Mouse (Mus musculus): Measurements from ENCODE around the gene Csnk2a1. TPM values are rescaled to one million over a fixed set of nuclear protein-coding genes. Genes with fewer than 3 reads are reported as not detected.

Gene Csnk2a1
- polyA plus RNA-seq, 1 experiment from 2014 or later = 62.4 TPM

GRCm38 (mm10) chr2:152292475-152292874 lies 65.8 kb downstream of the Csnk2a1 start:
- WGBS = 59% methylated on average over 2 of the region's 2 CpGs
- no peak for ATAC-seq
- no peak for DNase-seq (ENCODE audit: low spot score)
- no peak overlapping the region for H3K4me2 ChIP-seq (replicated peaks; ENCODE audit: low read depth, low read length)
- peaks cover 12% of the 10 kb centered on the region for H3K4me1 ChIP-seq (ENCODE audit: insufficient read depth, low read depth, low read length)
- TF ChIP-seq EP300 (IDR thresholded peaks at IDR 0.05) (no peak), CTCF (IDR thresholded peaks at IDR 0.05) (no peak)
- no peak overlapping the region for H3K27ac ChIP-seq (ENCODE audit: low read length)
- H3K9ac ChIP-seq (replicated peaks; ENCODE audit: low read depth) = no peak overlapping the region
- H3K4me3 ChIP-seq (ENCODE audit: low read depth, low read length) = no peak overlapping the region
- no peaks in the 10 kb centered on the region for H3K9me3 ChIP-seq (ENCODE audit: low read length)
- no peaks in the 10 kb centered on the region for H3K36me3 ChIP-seq (ENCODE audit: insufficient read depth, low read length)
- no peaks in the 10 kb centered on the region for H3K27me3 ChIP-seq (replicated peaks; ENCODE audit: insufficient read depth, low read length)

DNA sequence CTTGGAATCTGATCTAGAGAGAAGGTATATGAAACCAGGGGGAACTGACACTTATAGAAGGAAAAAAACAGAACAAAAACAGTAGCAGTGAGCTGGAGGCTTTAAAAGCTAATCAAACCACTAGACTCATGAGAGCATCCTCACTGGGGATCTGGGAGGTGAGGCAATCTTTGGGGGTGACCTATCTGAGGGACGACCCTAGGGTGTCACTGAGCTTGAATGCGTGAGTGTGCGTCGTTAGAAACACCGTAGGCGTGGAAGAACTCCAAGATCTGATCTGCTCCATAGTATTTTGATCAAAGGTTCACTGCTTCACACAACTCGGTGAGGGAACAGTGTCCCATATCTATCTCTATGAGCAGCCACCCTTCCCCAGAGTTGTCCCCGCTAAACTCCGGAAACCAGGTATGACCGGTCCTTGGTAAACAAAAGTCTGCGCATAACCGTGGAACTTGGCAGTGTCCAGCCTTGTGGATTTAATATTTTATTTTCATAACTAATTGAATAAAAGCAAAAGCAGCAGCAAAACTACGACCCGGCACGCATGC lies 66.6 kb downstream of the Csnk2a1 start:
- Histone ChIP-seq H3K9me3 (ENCODE audit: low read length) (no peaks in the 10 kb centered on the region), H3K4me1 (ENCODE audit: insufficient read depth, low read depth, low read length) (peaks cover 13% of the 10 kb centered on the region), H3K4me2 (replicated peaks; ENCODE audit: low read depth, low read length) (peak overlapping the region; percentile 72), H3K27me3 (replicated peaks; ENCODE audit: insufficient read depth, low read length) (no peaks in the 10 kb centered on the region), H3K36me3 (ENCODE audit: insufficient read depth, low read length) (no peaks in the 10 kb centered on the region), H3K9ac (replicated peaks; ENCODE audit: low read depth) (peak overlapping the region; percentile 90; the same call in 1 of the 2 replicates), H3K4me3 (ENCODE audit: low read depth, low read length) (peak overlapping the region; percentile 87), H3K27ac (ENCODE audit: low read length) (no peak overlapping the region)
- TF ChIP-seq EP300 (IDR thresholded peaks at IDR 0.05) (no peak), CTCF (IDR thresholded peaks at IDR 0.05) (no peak)
- DNase-seq (ENCODE audit: low spot score) (peak; percentile 9), ATAC-seq (peak; percentile 7)
- WGBS = under 1% methylated on average over 15 of the region's 15 CpGs

DNA sequence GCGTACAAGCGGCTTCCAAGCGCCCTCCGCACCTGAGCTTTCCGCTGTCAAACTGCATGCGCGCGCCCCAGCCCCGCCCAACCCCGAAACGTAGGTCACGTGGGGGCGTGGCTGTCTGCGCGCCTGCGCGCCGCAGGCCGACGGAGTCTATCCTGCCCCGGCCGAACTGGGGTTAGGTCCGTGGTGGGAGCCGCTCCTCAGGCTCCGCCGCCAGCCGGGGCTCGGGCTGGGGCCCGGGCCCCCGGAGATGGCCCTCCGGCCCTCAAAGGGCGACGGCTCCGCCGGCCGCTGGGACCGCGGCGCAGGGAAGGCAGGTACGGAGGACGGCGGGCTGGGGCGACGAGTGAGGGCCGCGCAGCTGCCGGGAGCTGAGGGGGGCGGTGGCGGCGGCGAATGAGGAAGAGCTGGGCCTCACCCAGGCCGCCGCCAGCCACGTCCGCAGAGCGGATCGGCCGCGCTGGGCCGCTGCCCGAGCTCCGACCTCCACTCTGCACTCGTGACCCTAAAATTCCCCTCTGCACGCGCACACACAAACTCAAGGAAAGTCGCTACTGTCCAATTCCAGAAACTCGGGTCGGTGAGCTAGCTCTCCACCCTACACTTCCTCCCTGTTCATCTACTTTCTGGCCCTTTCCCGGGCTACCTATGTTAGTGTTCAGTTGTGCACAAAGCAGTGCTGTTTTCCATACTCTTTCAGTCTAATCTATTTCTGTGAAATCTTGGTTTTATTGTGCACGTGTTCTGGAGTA lies 67.3 kb downstream of the Csnk2a1 start, which contains the start of gene Tbc1d20:
Gene Tbc1d20, plus strand, starts transcription at position 102 of the 749 bp plus-strand sequence.
- H3K27ac ChIP-seq (ENCODE audit: low read length) = peak within 1 kb of the TSS; percentile 92
- peak; percentile 95 for DNase-seq (ENCODE audit: low spot score)
- peak within 1 kb of the TSS; percentile 72 for H3K4me2 ChIP-seq (replicated peaks; ENCODE audit: low read depth, low read length)
- H3K4me1 ChIP-seq (ENCODE audit: insufficient read depth, low read depth, low read length) = peaks cover 13% of the 10 kb centered on the region
- H3K4me3 ChIP-seq (ENCODE audit: low read depth, low read length) = peak within 1 kb of the TSS; percentile 87
- peak; percentile 98 for ATAC-seq
- H3K9ac ChIP-seq (replicated peaks; ENCODE audit: low read depth) = peak within 1 kb of the TSS; percentile 90
- no peaks in the 10 kb centered on the region for H3K27me3 ChIP-seq (replicated peaks; ENCODE audit: insufficient read depth, low read length)
- no peaks in the 10 kb centered on the region for H3K9me3 ChIP-seq (ENCODE audit: low read length)
- WGBS = under 1% methylated on average over 53 of the region's 70 CpGs
- TF ChIP-seq EP300 (IDR thresholded peaks at IDR 0.05) (no peak), CTCF (IDR thresholded peaks at IDR 0.05) (no peak)
- no peaks in the 10 kb centered on the region for H3K36me3 ChIP-seq (ENCODE audit: insufficient read depth, low read length)

- Histone ChIP-seq H3K4me1 (ENCODE audit: insufficient read depth, low read depth, low read length) (peaks cover 13% of the 10 kb centered on the region), H3K9me3 (ENCODE audit: low read length) (no peaks in the 10 kb centered on the region), H3K27me3 (replicated peaks; ENCODE audit: insufficient read depth, low read length) (no peaks in the 10 kb centered on the region), H3K4me3 (ENCODE audit: low read depth, low read length) (peak overlapping the region; percentile 87), H3K4me2 (replicated peaks; ENCODE audit: low read depth, low read length) (peak overlapping the region; percentile 72), H3K27ac (ENCODE audit: low read length) (peak overlapping the region; percentile 92; the same call in 1 of the 2 replicates), H3K36me3 (ENCODE audit: insufficient read depth, low read length) (no peaks in the 10 kb centered on the region), H3K9ac (replicated peaks; ENCODE audit: low read depth) (peak overlapping the region; percentile 90; the same call in 1 of the 2 replicates)
- DNase-seq (ENCODE audit: low spot score) (peak; percentile 61), ATAC-seq (no peak)
- 0 out of 2 replicates have a peak, but pooled peaks have one; percentile 14 for TF ChIP-seq EP300 (IDR thresholded peaks at IDR 0.05)
- TF ChIP-seq CTCF (IDR thresholded peaks at IDR 0.05) = no peak
- 23% methylated on average over 5 of the region's 5 CpGs for WGBS
These were observed 67.9 kb downstream of the Csnk2a1 start for GRCm38 (mm10) chr2:152294541-152294940.

GRCm38 (mm10) chr2:152302862-152303261 lies 76.2 kb downstream of the Csnk2a1 start:
- no peak overlapping the region for H3K4me2 ChIP-seq (replicated peaks; ENCODE audit: low read depth, low read length)
- 80% methylated on average over 2 of the region's 2 CpGs for WGBS
- no peak overlapping the region for H3K4me3 ChIP-seq (ENCODE audit: low read depth, low read length)
- no peak overlapping the region for H3K9ac ChIP-seq (replicated peaks; ENCODE audit: low read depth)
- no peak for ATAC-seq
- no peaks in the 10 kb centered on the region for H3K27me3 ChIP-seq (replicated peaks; ENCODE audit: insufficient read depth, low read length)
- no peak overlapping the region for H3K27ac ChIP-seq (ENCODE audit: low read length)
- TF ChIP-seq EP300 (IDR thresholded peaks at IDR 0.05) = no peak
- TF ChIP-seq CTCF (IDR thresholded peaks at IDR 0.05) = no peak
- H3K4me1 ChIP-seq (ENCODE audit: insufficient read depth, low read depth, low read length) = no peaks in the 10 kb centered on the region; the same call in 1 of the 2 replicates
- H3K36me3 ChIP-seq (ENCODE audit: insufficient read depth, low read length) = peaks cover 16% of the 10 kb centered on the region
- no peaks in the 10 kb centered on the region for H3K9me3 ChIP-seq (ENCODE audit: low read length)
- no peak for DNase-seq (ENCODE audit: low spot score)

- no peak for ATAC-seq
- TF ChIP-seq EP300 (IDR thresholded peaks at IDR 0.05) = no peak
- TF ChIP-seq CTCF (IDR thresholded peaks at IDR 0.05) = no peak
- DNase-seq (ENCODE audit: low spot score) = no peak
- H3K36me3 ChIP-seq (ENCODE audit: insufficient read depth, low read length) = peaks cover 23% of the 10 kb centered on the region
- H3K4me2 ChIP-seq (replicated peaks; ENCODE audit: low read depth, low read length) = no peak overlapping the region
- H3K27me3 ChIP-seq (replicated peaks; ENCODE audit: insufficient read depth, low read length) = no peaks in the 10 kb centered on the region
- no peak overlapping the region for H3K27ac ChIP-seq (ENCODE audit: low read length)
- H3K4me3 ChIP-seq (ENCODE audit: low read depth, low read length) = no peak overlapping the region
- H3K4me1 ChIP-seq (ENCODE audit: insufficient read depth, low read depth, low read length) = no peaks in the 10 kb centered on the region
- WGBS = 57% methylated on average over 5 of the region's 5 CpGs
- H3K9me3 ChIP-seq (ENCODE audit: low read length) = no peaks in the 10 kb centered on the region
- H3K9ac ChIP-seq (replicated peaks; ENCODE audit: low read depth) = no peak overlapping the region
These were observed 77.1 kb downstream of the Csnk2a1 start for GRCm38 (mm10) chr2:152303781-152304180.

Data from lung, postnatal 0 days (tissue).